Mouse (Mus musculus): Measurements from ENCODE around the gene Myo3b. TPM values are rescaled to one million over a fixed set of nuclear protein-coding genes. Genes with fewer than 3 reads are reported as not detected.

Myo3b gene
- polyA plus RNA-seq, 1 experiment from 2014 or later: 0.04 TPM

DNA sequence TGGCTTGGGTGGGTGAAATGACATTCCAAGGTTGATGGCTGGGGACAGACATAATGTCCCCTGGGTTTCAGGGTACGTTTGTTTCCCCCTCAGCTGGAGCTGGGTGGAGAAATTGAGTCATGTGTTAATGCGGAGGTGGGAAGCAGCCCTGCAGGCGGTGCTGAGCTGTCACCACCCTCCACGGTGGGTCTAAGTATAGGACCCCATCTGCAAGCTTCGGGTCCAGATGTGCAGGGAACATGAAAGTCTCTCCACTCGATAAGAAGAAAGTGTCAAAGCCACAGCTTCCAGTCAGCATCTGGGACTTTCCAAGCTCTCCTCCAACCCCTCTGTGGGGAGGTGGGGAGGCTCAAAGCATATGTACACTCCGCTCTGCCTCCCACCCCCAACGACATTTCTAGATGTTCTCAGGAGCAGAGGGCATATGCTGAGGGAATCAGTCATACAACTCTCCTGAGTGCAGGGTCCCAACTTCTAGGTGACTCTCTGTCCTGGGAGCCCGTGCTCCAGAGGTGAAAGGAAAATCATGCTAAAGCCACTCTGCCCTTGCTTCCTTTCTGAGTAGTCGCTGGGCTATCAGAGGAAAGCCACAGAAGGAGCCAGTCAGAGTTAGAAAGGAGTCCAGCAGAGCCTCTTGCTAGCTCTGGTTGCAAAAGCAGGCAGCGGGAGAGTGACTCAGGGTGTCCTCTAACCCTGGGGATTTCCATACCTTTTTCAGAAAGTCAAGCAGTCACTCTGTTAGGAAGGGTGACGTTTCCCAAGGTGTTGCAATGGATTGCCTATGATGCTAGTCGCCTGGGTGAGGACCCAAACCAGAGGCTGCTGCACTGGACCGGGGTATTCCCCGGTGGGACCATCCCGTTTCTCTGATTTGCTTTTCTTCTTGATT lies 79.7 kb downstream of the Myo3b start:
- H3K4me3 ChIP-seq: no peak overlapping the region
- no peaks in the 10 kb centered on the region for H3K36me3 ChIP-seq (replicated peaks)
- no peak for DNase-seq (ENCODE audit: low spot score)
- 62% methylated on average over 16 of the region's 16 CpGs for whole genome bisulfite sequencing
- no peak overlapping the region for H3K27ac ChIP-seq (replicated peaks)
- H3K4me1 ChIP-seq: peaks cover 8% of the 10 kb centered on the region
- H3K27me3 ChIP-seq (replicated peaks; ENCODE audit: low read depth, poor library complexity, severe bottlenecking): 0 out of 2 replicates have a peak, but pooled peaks cover 4% of the 10 kb centered on the region
- no peaks in the 10 kb centered on the region for H3K9me3 ChIP-seq

DNA sequence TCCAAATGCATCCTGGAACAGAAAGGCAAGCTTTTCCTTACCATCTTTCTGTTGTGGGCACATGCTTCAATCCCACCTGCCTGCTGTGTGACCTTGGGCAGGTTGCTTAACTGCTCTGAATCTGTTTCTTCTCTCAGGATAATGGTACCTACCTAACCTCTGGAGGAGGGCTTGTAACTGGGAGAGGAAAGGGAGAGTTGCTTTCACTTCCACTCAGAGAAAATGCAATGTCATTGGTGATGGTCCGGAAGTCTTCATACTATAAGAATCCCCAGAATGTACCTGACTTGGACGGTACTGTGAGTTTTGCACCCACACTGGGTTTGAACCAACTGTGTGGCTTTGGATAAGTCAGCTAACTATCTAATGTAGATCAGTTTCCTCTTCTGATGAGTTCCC lies 80.3 kb downstream of the Myo3b start:
- H3K27ac ChIP-seq (replicated peaks): no peak overlapping the region
- DNase-seq (ENCODE audit: low spot score): no peak
- H3K9me3 ChIP-seq: no peaks in the 10 kb centered on the region
- no peaks in the 10 kb centered on the region for H3K36me3 ChIP-seq (replicated peaks)
- WGBS: 90% methylated on average over 2 of the region's 2 CpGs
- H3K4me3 ChIP-seq: no peak overlapping the region
- H3K4me1 ChIP-seq: peaks cover 1% of the 10 kb centered on the region; the same call in 1 of the 2 replicates
- H3K27me3 ChIP-seq (replicated peaks; ENCODE audit: low read depth, poor library complexity, severe bottlenecking): 0 out of 2 replicates have a peak, but pooled peaks cover 4% of the 10 kb centered on the region

DNA sequence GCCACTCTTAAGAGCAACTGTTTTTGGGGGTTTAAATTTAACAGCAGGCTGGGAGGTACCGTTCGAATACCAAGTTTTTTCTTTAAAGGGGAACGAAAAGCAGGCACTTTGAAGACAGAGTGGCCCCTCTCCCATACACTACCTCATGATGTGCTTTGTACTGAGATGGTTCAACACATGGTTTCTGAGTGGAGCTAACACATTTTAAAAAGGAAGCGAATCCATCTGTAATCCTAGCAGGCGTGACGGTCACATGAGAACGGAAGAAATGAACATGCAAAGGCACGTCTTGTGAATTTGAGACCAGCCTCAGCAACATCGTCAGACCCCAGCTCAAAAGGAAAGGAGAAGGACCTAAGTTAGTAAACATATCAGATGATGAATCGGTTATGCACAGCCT lies 87.4 kb downstream of the Myo3b start:
- no peak for DNase-seq (ENCODE audit: low spot score)
- Histone ChIP-seq H3K27me3 (replicated peaks; ENCODE audit: low read depth, poor library complexity, severe bottlenecking) (peaks cover 58% of the 10 kb centered on the region), H3K4me3 (peak overlapping the region; percentile 18; the same call in 1 of the 2 replicates), H3K9me3 (no peaks in the 10 kb centered on the region), H3K4me1 (peaks cover 11% of the 10 kb centered on the region), H3K27ac (replicated peaks) (no peak overlapping the region), H3K36me3 (replicated peaks) (no peaks in the 10 kb centered on the region)
- 74% methylated on average over 10 of the region's 10 CpGs for WGBS

DNA sequence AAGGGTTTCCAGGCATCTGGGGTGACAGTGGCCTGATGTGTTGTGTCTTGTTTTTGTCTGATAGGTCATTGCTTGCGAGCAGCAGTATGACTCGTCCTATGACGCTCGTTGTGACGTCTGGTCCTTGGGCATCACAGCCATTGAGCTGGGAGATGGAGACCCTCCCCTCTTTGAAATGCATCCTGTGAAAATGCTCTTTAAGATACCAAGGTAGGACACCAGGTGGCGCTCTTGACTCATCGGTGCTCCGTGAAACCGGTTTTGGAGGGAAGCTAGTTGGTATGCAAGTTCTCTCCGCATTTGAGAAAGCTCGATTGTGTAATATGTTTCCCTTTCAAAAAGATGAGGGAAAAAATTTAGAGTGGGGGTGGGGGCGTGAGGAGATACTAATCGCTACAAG lies 87.9 kb downstream of the Myo3b start:
- peaks cover 11% of the 10 kb centered on the region for H3K4me1 ChIP-seq
- H3K27me3 ChIP-seq (replicated peaks; ENCODE audit: low read depth, poor library complexity, severe bottlenecking): peaks cover 62% of the 10 kb centered on the region
- no peak overlapping the region for H3K27ac ChIP-seq (replicated peaks)
- under 1% methylated on average over 13 of the region's 13 CpGs for WGBS
- no peaks in the 10 kb centered on the region for H3K9me3 ChIP-seq
- DNase-seq (ENCODE audit: low spot score): peak; percentile 88
- no peaks in the 10 kb centered on the region for H3K36me3 ChIP-seq (replicated peaks)
- H3K4me3 ChIP-seq: peak overlapping the region; percentile 31; the same call in 1 of the 2 replicates

DNA sequence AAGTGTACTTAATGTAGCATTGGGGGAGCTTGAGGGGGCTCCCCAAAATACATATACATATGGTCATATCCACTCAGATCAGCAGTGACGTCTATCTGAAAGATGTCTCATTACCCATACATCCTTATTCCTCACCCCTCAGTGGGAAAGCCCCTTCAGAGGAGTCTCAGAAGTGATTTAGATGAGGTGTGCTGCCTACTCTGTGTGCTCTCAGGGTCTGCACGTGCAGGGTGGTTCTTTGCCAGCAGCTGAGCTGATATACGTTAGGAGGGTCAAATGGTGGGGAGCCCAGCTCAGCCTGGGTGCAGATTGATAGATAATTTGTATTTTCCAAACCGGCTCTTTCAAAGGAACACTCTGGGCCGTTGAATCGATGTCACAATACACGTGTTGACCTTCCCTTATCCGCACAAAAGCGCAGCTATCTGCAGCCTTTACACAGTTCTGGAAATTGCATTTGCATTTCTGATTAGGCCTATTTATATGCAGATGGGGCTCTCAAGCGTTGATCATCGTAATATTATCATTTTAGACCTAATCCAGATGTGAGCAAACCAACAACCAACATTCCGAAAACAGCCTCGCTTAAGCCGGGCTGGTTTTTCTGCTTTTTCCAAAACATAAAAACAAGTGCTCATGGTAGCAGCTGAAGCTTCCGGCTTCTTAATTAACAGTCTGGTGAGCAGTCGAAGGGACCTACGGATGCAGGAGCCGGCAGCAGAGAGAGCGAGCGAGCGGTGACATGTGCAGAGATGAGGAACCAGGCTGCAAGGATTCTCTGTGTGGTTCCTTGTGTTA lies 88.6 kb downstream of the Myo3b start:
- Histone ChIP-seq H3K4me3 (peak overlapping the region; percentile 33; the same call in 1 of the 2 replicates), H3K4me1 (peaks cover 11% of the 10 kb centered on the region), H3K36me3 (replicated peaks) (no peaks in the 10 kb centered on the region), H3K27ac (replicated peaks) (no peak overlapping the region), H3K27me3 (replicated peaks; ENCODE audit: low read depth, poor library complexity, severe bottlenecking) (peaks cover 67% of the 10 kb centered on the region), H3K9me3 (no peaks in the 10 kb centered on the region)
- 10% methylated on average over 21 of the region's 21 CpGs for WGBS
- peak; percentile 33 for DNase-seq (ENCODE audit: low spot score)

DNA sequence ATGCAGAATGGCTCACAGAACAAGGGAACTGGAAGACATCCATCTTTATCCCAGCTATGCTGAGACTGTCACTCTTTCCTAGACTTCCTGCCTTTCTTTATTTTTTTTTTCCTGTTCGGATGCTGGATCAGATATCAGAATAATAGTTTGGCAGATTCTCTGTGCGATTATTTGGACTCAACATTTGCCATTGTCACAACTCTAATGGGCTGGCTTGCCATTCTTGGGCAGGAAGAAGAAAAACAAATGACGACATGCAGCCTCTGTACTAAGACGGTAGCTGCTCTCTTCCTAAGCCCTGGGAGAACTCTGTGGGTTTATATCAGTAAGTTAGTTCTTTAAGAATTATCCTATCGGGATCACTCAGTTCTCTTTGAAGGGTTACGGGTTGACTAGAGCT lies 89.7 kb downstream of the Myo3b start:
- no peak for DNase-seq (ENCODE audit: low spot score)
- WGBS: 72% methylated on average over 6 of the region's 6 CpGs
- Histone ChIP-seq H3K4me3 (no peak overlapping the region), H3K36me3 (replicated peaks) (no peaks in the 10 kb centered on the region), H3K9me3 (no peaks in the 10 kb centered on the region), H3K27me3 (replicated peaks; ENCODE audit: low read depth, poor library complexity, severe bottlenecking) (peaks cover 72% of the 10 kb centered on the region), H3K27ac (replicated peaks) (no peak overlapping the region), H3K4me1 (peaks cover 11% of the 10 kb centered on the region)

DNA sequence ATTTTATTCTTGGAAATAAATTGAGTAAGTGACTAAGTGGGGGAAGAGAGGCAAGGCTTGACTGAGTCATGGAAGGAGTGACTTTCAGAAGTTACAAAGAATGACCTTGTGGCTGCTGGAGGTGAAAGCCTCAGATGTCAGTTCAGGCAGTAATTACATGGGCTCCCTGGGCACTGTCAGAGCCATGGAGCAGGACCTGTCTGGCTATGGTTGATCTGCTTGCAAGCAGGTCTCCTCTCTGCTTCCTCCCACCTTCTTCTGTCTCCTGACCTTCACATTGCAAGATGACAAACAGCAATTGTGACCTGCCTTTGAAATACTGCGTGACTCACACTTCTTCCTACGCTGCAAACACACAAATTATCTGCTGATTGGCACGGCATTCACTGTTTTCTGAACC lies 90.6 kb downstream of the Myo3b start:
- Histone ChIP-seq H3K27ac (replicated peaks) (no peak overlapping the region), H3K4me1 (peaks cover 11% of the 10 kb centered on the region), H3K36me3 (replicated peaks) (no peaks in the 10 kb centered on the region), H3K27me3 (replicated peaks; ENCODE audit: low read depth, poor library complexity, severe bottlenecking) (peaks cover 74% of the 10 kb centered on the region), H3K4me3 (no peak overlapping the region), H3K9me3 (no peaks in the 10 kb centered on the region)
- DNase-seq (ENCODE audit: low spot score): no peak
- WGBS: 71% methylated on average over 3 of the region's 3 CpGs

DNA sequence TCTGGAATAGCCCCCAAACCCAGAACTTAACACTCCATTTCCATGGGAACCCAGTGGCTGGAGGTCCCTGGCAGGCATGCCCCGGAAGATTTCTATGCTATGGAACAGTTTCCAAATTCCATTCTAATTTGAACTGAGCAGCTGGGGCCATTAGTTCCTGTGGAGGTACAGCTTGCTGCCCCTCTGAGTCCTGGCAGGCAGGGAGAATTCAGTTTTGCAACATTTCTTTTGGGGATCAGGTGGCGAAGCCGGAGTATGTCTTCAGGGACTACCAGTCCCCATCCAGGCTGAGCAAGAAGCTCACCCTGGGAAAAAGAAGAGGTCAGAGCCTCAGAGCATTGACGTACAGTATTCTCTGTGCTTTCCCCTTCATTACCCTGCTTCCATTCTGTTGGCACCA lies 94.4 kb downstream of the Myo3b start:
- WGBS: 85% methylated on average over 4 of the region's 4 CpGs
- H3K4me1 ChIP-seq: no peaks in the 10 kb centered on the region
- no peaks in the 10 kb centered on the region for H3K9me3 ChIP-seq
- no peaks in the 10 kb centered on the region for H3K36me3 ChIP-seq (replicated peaks)
- H3K4me3 ChIP-seq: no peak overlapping the region
- H3K27me3 ChIP-seq (replicated peaks; ENCODE audit: low read depth, poor library complexity, severe bottlenecking): peaks cover 43% of the 10 kb centered on the region
- no peak overlapping the region for H3K27ac ChIP-seq (replicated peaks)
- no peak for DNase-seq (ENCODE audit: low spot score)

DNA sequence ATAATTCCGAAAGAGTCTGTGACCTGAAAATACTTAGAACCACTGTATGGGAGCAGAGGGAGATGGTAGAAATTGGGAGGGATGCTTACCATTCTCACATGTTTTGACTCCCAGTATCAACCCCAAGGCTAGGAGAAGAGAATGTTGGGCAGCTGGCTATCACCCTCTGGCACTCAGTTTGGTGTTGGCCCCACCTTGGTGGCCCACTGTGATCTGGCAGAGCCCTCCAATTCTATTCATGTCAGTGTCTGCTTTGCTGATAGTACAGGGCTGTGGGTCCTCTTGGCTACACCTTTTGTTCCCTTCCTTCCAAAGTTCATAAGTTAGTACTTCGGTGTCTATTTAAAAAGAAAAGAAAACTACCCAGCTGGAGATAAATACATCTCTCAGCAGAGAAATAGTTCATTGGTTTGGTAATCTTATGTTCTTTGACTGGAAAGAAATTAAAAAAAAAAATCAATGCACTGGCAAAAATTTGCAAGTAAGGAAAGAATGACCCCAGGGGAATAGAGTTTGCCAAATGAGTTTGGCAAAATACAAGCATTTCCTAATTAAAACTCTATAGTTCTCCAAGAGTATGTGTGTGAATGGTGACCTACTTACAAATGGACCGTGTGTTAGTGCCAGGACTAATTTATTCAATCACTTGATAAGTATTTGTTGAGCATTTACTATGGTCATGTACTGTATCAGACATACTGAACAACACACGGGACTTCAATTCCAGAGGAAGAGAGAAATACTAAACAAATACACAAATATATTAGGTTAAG lies 98.5 kb downstream of the Myo3b start:
- DNase-seq (ENCODE audit: low spot score): no peak
- Histone ChIP-seq H3K27ac (replicated peaks) (no peak overlapping the region), H3K4me1 (no peaks in the 10 kb centered on the region), H3K36me3 (replicated peaks) (no peaks in the 10 kb centered on the region), H3K27me3 (replicated peaks; ENCODE audit: low read depth, poor library complexity, severe bottlenecking) (peaks cover 7% of the 10 kb centered on the region; the same call in 1 of the 2 replicates), H3K4me3 (no peak overlapping the region), H3K9me3 (no peaks in the 10 kb centered on the region)
- WGBS: 93% methylated on average over 4 of the region's 4 CpGs

DNA sequence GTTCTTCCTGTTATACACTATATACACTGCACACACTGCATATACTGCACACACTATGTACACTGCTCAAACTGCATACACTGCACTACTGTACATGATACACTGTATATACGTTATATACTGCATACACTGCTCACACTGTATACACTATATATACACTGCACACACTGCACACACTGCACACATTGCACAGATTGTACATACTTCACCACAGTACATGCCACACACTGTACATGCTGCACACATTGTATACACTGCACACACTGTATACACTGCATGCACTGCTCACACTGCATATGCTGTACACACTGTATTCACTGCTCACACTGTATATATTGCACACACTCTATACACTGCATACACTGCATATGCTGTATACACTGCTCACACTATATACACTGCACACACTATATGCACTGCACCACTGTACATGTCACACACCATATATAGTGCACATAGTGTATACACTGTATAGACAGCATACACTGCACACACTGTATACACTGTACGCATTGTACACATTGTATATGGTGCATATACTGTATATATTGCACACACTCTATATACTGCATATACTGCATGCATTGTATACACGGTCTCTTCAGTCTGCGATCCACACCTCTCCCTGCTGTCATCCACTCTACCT lies 104.7 kb downstream of the Myo3b start:
- Histone ChIP-seq H3K36me3 (replicated peaks) (no peaks in the 10 kb centered on the region), H3K4me3 (no peak overlapping the region), H3K9me3 (no peaks in the 10 kb centered on the region), H3K27me3 (replicated peaks; ENCODE audit: low read depth, poor library complexity, severe bottlenecking) (no peaks in the 10 kb centered on the region), H3K4me1 (peaks cover 3% of the 10 kb centered on the region; the same call in 1 of the 2 replicates), H3K27ac (replicated peaks) (no peak overlapping the region)
- DNase-seq (ENCODE audit: low spot score): no peak
- WGBS: 94% methylated on average over 4 of the region's 4 CpGs

DNA sequence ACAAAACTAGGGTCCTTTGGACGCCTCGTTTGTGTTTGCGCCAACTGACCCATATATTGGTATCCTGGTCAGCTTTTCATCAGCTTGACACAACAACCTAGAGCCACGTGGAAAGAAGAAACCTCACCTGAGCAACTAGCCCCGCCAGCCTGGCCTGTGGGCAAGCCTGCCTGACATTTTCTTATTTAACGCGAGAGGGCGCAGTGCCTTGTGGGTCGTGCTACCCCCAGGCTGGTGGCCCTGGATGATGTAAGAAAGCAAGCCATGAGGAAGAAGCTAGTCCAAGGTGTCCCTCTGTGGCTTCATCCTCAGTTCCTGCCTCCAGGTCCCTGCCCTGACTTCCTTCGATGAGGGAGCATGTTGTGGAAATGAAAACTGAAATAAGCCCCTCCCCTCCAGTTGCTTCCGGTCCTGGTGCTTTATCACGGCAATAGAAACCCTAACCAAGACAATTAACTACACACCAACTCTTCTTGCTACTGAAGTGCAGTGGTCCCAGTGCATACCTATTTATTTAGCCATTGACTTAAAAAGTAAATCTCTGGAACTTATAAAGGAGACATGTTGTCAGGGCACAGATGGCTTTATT lies 108.2 kb downstream of the Myo3b start:
- peak; percentile 19 for DNase-seq (ENCODE audit: low spot score)
- no peaks in the 10 kb centered on the region for H3K27me3 ChIP-seq (replicated peaks; ENCODE audit: low read depth, poor library complexity, severe bottlenecking)
- no peak overlapping the region for H3K4me3 ChIP-seq
- H3K4me1 ChIP-seq: peaks cover 10% of the 10 kb centered on the region; the same call in 1 of the 2 replicates
- WGBS: 52% methylated on average over 12 of the region's 12 CpGs
- H3K9me3 ChIP-seq: no peaks in the 10 kb centered on the region
- H3K27ac ChIP-seq (replicated peaks): no peak overlapping the region
- H3K36me3 ChIP-seq (replicated peaks): no peaks in the 10 kb centered on the region

Measured in embryonic facial prominence, embryonic 10.5 days (tissue).